Mouse (Mus musculus) lung, embryonic 14.5 days (tissue): ENCODE data around the gene Hhat. TPM values are rescaled to one million over a fixed set of nuclear protein-coding genes. Genes with fewer than 3 reads are reported as not detected.

Source experiments
- ATAC-seq: fragments of 200-750 bp; cut with Nextera tagmentation; 2 replicates; pipeline ENCODE4 v1.8.0; 2017; ENCODE audit warnings: mild to moderate bottlenecking, moderate TSS enrichment, moderate library complexity; ENCODE audit not compliant: insufficient read depth
- DNase-seq: peaks from one replicate; pipeline ENCODE4 v3.0.0-alpha.2; 2015
- H3K27ac ChIP-seq: fragments of 300-500 bp; sonication (generic); 2 replicates; pipeline ENCODE4 v1.5.1; 2014; ENCODE audit warnings: low read depth, mild to moderate bottlenecking, moderate library complexity
- H3K27me3 ChIP-seq: fragments of 300-500 bp; sonication (generic); 2 replicates; pipeline ENCODE4 v1.6.1; 2014; ENCODE audit warnings: low read length, control low read depth; ENCODE audit not compliant: insufficient read depth
- H3K36me3 ChIP-seq: fragments of 300-500 bp; sonication (generic); 2 replicates; pipeline ENCODE4 v1.6.1; 2014; ENCODE audit warnings: control low read depth; ENCODE audit not compliant: insufficient read depth
- H3K4me1 ChIP-seq: fragments of 300-500 bp; sonication (generic); 2 replicates; pipeline ENCODE4 v1.6.1; 2014; ENCODE audit warnings: antibody characterized with exemption, control low read depth; ENCODE audit not compliant: insufficient read depth
- H3K4me2 ChIP-seq: fragments of 300-500 bp; sonication (generic); 2 replicates; pipeline ENCODE4 v1.6.1; 2014; ENCODE audit warnings: mild to moderate bottlenecking
- H3K4me3 ChIP-seq: fragments of 300-500 bp; sonication (generic); 2 replicates; pipeline ENCODE4 v1.5.1; 2014; ENCODE audit warnings: low read depth, low read length
- H3K9ac ChIP-seq: fragments of 300-500 bp; sonication (generic); 2 replicates; pipeline ENCODE4 v1.6.1; 2014
- H3K9me3 ChIP-seq: fragments of 300-500 bp; sonication (generic); 2 replicates; pipeline ENCODE4 v1.6.1; 2016; ENCODE audit warnings: low read depth, low read length, control low read depth
- CTCF ChIP-seq: IDR thresholded peaks from 2 replicates; pipeline ENCODE4 v1.5.1; 2016; ENCODE audit warnings: antibody characterized with exemption, low read depth
- WGBS: fragments of 180-500 bp; shearing (Covaris S2); extraction: QIAGEN DNeasy Blood & Tissue Kit; methylation state at CpG from one replicate; pipeline ENCODE4 v1.1.7; 2014; 5-methylcytosine and 5-hydroxymethylcytosine counted together
- polyA plus RNA-seq: library from polyadenylated mRNA; unstranded; fragments of >200 nt; fragmentation: Nextera tagmentation; extraction: Ambion mirVana; gene quantifications from 2 replicates; pipeline ENCODE4 v1.2.1, GENCODE M21; 2014

Hhat gene
- polyA plus RNA-seq, 1 experiment from 2014 or later = 12.8 TPM

DNA sequence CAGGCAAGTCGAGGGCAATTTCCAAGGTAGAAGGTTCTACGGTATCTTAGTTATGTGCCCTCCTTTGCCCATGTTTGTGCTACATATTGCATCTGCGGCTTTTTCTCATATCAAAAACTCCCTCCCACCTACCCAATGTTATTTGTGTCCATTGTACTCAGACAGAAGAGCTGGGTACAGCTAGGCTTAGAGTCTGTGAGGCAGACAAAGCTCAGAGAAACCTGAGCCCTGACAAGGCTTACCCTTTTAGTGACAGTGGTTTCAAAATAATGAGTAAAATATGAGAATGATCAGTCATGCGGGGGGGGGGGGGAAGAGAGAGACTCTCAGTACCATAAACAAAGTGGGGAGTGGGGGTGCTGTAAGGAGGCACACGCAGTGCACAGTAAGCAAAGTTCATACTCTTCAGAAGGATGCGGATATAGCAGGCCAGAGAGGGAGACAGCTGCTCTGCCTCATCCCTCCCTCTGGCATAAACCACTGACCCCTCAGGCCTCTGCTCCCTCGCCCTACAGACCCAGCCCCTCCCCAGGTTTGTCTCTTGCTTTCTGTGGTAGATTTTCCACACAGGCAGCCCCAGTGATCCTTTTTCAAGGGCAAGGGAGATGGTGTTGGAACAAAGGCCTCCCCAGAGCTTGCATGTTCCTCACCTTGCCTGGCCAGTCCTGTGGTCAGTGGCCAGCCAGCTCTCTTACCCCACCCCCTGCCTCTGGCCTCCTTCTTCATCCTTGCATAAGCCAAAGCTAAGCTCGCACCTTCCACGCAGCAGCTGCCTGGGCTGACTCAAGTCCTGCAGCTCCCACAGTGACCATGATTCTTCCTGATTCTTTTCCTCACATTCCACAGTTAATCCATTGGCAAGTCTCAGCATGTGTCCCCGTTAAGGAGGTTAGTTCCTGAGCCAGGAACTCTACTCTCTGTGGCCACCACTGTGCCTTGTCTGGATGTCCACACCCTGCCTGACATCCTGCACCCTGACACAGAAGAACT lies 35.4 kb upstream of the Hhat start:
- Histone ChIP-seq H3K9ac (no peak overlapping the region), H3K9me3 (no peaks in the 10 kb centered on the region), H3K4me3 (no peak overlapping the region), H3K27ac (peak overlapping the region; percentile 51), H3K36me3 (no peaks in the 10 kb centered on the region), H3K4me2 (no peak overlapping the region), H3K27me3 (no peaks in the 10 kb centered on the region), H3K4me1 (peaks cover 5% of the 10 kb centered on the region; the same call in 1 of the 2 replicates)
- DNase-seq (no peak), ATAC-seq (peak; percentile 78)
- 35% methylated on average over 10 of the region's 10 CpGs for WGBS
- TF ChIP-seq CTCF = no peak

DNA sequence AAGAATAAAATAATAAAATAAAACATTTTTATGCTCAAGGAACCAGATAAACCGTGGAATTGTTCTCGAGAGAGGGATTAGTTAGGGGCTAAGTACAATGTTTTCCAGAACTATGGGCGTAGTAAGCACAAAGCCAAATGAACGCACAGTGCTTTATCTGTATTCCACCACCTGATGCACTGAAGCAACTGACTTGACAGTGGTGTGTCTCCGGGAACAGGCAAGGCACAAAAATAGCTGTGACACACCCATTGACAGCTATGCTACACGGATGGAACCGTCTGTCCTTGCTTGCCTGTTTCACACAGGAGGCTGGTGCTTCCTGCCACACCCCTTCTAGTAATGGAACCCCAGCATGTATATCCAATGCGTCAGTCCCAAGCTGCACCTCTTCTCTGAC lies 29.3 kb upstream of the Hhat start:
- H3K9me3 ChIP-seq = no peaks in the 10 kb centered on the region
- H3K27ac ChIP-seq = no peak overlapping the region
- ATAC-seq (no peak), DNase-seq (no peak)
- no peaks in the 10 kb centered on the region for H3K36me3 ChIP-seq
- H3K4me2 ChIP-seq = no peak overlapping the region
- H3K4me1 ChIP-seq = peaks cover 21% of the 10 kb centered on the region
- no peak overlapping the region for H3K9ac ChIP-seq
- no peak overlapping the region for H3K4me3 ChIP-seq
- WGBS = 76% methylated on average over 8 of the region's 8 CpGs
- no peaks in the 10 kb centered on the region for H3K27me3 ChIP-seq
- no peak for TF ChIP-seq CTCF

DNA sequence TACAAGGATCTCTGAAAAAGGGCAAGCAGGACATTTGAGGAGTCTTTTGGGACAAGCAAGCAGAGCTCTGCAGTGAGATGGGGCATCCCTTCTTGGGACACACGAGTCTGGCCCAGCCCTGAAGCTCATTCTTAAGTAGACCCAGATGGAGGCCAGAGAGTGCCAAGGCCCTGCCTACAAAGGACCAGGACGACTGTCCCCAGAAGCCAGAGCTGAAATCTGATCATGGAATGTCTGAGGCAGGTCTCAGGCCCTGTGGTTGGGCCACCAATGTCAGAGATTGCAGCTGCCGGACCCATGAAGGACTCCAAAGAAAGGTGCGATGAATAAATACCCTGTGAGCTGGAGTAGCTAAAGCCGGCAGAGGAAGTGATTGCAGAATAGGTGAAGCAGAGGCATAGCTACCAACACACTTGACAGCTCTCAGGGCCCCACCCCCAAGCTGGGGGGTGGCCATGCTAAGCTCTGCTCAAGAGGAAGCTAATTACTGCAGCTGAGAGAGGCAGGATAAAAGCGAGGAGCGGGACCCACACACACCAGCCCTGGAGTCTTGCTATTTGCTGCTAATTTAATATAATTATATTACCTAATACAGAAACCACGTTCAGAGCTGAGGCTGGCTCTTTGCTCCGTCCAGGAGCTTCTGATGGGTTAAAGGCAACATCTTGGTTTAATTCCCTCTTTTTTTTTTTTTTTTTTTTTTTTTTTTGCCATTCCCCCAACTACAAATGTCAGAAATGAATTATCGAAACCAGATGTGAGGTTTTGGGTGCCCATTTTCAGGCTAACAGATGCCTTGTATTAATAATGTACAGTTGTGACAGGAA lies 28.4 kb upstream of the Hhat start:
- DNase-seq (peak; percentile 47), ATAC-seq (peak; percentile 18; the same call in 1 of the 2 replicates)
- no peak overlapping the region for H3K4me3 ChIP-seq
- H3K9me3 ChIP-seq = no peaks in the 10 kb centered on the region
- H3K27me3 ChIP-seq = no peaks in the 10 kb centered on the region
- H3K4me2 ChIP-seq = no peak overlapping the region
- TF ChIP-seq CTCF = no peak
- 29% methylated on average over 10 of the region's 10 CpGs for WGBS
- peak overlapping the region; percentile 88 for H3K27ac ChIP-seq
- peaks cover 21% of the 10 kb centered on the region for H3K4me1 ChIP-seq
- H3K9ac ChIP-seq = no peak overlapping the region
- H3K36me3 ChIP-seq = no peaks in the 10 kb centered on the region

DNA sequence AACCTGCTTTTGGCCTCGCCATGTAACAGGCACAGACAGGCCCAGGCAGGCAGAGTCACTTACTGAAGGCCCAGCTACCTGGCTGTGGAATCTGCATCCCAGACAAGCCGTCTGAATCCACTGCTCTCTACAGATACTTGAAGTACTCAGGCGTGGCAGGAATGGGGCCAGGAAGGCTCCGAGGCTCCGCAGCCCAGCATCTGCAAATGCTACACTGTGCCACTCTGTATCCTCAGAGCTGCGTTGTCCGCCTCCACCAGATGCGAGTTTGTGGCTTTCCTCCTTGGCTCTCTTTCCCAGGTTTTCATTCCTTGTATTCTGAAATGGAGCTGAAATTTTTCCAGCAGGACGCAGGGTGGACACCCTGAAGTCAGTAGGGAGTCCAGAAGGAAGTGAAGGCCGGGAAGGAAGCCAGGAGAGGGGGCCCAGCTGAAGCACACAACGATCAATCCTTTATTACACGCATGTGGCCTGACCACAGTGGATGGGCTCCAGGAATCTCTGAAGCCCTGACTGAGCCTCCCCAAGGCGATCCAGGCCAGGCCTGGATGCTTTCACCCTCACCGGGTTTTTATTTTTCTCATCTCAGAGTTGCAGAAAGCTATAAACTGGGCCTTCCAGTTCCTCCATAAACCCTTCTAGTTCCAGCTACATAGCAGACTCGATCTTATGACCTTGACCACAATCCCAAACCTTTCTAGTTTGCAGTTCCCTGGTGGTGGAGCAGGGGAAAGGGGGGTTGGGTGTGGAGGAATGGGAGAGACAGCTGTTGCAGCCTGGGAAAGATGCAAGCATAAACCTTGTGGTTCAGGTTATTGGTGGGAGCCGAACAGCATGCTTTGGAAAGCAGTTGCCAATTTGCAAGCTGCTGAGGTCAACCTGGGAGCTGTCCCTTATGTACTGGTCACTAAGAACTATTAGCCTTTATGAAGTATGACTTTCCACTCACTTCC lies 27.5 kb upstream of the Hhat start:
- Histone ChIP-seq H3K9ac (no peak overlapping the region), H3K4me2 (no peak overlapping the region), H3K27me3 (no peaks in the 10 kb centered on the region), H3K9me3 (no peaks in the 10 kb centered on the region), H3K27ac (peak overlapping the region; percentile 88), H3K36me3 (no peaks in the 10 kb centered on the region), H3K4me1 (peaks cover 21% of the 10 kb centered on the region), H3K4me3 (no peak overlapping the region)
- peak; percentile 88 for DNase-seq
- 0 out of 2 replicates have a peak, but pooled peaks have one; percentile 6 for TF ChIP-seq CTCF
- peak; percentile 77 for ATAC-seq
- 40% methylated on average over 16 of the region's 16 CpGs for WGBS

DNA sequence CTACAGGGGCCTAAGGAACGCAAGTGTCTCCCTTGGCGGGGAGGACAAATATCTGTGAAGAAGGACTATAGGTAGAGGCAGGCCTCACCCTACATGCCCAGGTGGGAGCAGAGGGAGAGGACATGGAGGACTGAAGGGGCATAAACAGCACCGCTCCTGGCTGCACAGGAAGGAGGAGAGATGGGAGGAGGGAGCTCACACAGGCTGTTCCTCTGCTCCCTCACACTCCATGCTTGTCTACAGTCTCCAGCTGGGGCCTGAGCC lies 25.9 kb upstream of the Hhat start:
- no peak overlapping the region; the same call in 1 of the 2 replicates for H3K27ac ChIP-seq
- H3K27me3 ChIP-seq = no peaks in the 10 kb centered on the region
- no peak overlapping the region for H3K9ac ChIP-seq
- WGBS = 45% methylated on average over 3 of the region's 3 CpGs
- DNase-seq (no peak), ATAC-seq (peak; percentile 7; the same call in 1 of the 2 replicates)
- H3K4me1 ChIP-seq = peaks cover 21% of the 10 kb centered on the region
- H3K9me3 ChIP-seq = no peaks in the 10 kb centered on the region
- H3K4me2 ChIP-seq = no peak overlapping the region
- H3K4me3 ChIP-seq = no peak overlapping the region
- TF ChIP-seq CTCF = no peak
- no peaks in the 10 kb centered on the region for H3K36me3 ChIP-seq

DNA sequence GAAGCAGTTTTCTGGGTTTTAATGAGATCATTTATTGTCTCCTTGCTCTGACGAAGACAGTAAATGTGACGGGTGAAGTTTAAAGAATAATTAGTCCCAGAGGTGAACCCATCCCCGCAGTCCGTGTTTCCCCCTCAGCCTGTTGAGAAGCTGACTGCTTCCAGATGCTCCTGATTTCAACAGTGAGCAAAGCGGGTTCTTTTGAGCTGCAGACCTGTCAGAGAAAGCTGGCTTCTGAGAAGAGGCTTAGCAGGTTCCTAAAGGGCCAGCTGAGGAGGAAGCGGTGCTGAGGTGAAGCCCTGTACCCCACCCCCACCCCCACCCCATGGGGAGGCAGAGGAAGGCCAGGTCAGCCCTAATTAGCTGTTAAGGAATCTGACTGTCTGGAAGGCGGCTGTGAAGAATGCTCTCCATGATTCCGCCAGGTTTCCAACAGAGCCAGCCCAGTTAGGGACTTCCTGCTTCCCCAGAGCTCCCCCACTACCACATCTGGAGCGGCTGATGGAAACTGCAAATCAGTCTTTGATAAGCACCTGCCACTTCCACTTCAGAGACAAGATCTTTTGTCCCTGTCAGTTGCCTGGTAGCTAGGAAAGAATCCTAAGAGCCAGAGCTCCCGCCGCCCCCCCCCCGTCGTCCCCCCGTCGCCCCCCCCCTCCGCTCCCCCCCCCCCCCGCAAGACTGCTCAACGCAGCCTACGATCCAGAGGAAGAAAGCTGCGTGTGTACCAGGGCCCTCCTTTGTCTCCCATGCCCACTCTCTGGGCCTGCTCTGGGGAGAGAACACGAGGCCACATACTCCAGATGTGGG lies 25.4 kb upstream of the Hhat start:
- Histone ChIP-seq H3K4me2 (peak overlapping the region; percentile 38; the same call in 1 of the 2 replicates), H3K27me3 (no peaks in the 10 kb centered on the region), H3K9ac (peak overlapping the region; percentile 2; the same call in 1 of the 2 replicates), H3K9me3 (no peaks in the 10 kb centered on the region), H3K4me3 (no peak overlapping the region), H3K36me3 (no peaks in the 10 kb centered on the region), H3K27ac (peak overlapping the region; percentile 44), H3K4me1 (peaks cover 25% of the 10 kb centered on the region)
- DNase-seq (peak; percentile 76), ATAC-seq (peak; percentile 22)
- TF ChIP-seq CTCF = no peak
- 5% methylated on average over 19 of the region's 21 CpGs for WGBS
